Mouse (Mus musculus): Measurements from ENCODE around the gene Satb1. TPM values are rescaled to one million over a fixed set of nuclear protein-coding genes. Genes with fewer than 3 reads are reported as not detected.

Satb1 gene
- polyA plus RNA-seq, 1 experiment, result 24.1 TPM

GRCm38 (mm10) chr17:51856332-51856731, 23.2 kb upstream of the Satb1 start:
- 78% methylated on average over 3 of the region's 3 CpGs for WGBS
- Histone ChIP-seq H3K27me3 (ENCODE audit: control insufficient read depth, insufficient read depth, low read length) (no peaks in the 10 kb centered on the region), H3K4me3 (replicated peaks; ENCODE audit: insufficient read depth, low read depth, low read length) (no peak overlapping the region), H3K27ac (ENCODE audit: insufficient read depth, low read length) (no peak overlapping the region), H3K4me1 (ENCODE audit: control insufficient read depth, insufficient read depth, low read length) (no peaks in the 10 kb centered on the region)
- DNase-seq, result no peak
- no peak for TF ChIP-seq POLR2A (IDR thresholded peaks at IDR 0.05; ENCODE audit: borderline replicate concordance, insufficient read depth, low read length)
- no peak for TF ChIP-seq CTCF (IDR thresholded peaks at IDR 0.05; ENCODE audit: borderline replicate concordance, insufficient read depth, low read depth, low read length)

- H3K27me3 ChIP-seq (ENCODE audit: control insufficient read depth, insufficient read depth, low read length), result no peaks in the 10 kb centered on the region
- WGBS, result 79% methylated on average over 3 of the region's 3 CpGs
- DNase-seq, result no peak
- H3K4me3 ChIP-seq (replicated peaks; ENCODE audit: insufficient read depth, low read depth, low read length), result no peak overlapping the region
- H3K27ac ChIP-seq (ENCODE audit: insufficient read depth, low read length), result no peak overlapping the region
- H3K4me1 ChIP-seq (ENCODE audit: control insufficient read depth, insufficient read depth, low read length), result no peaks in the 10 kb centered on the region
- TF ChIP-seq POLR2A (IDR thresholded peaks at IDR 0.05; ENCODE audit: borderline replicate concordance, insufficient read depth, low read length) (no peak), CTCF (IDR thresholded peaks at IDR 0.05; ENCODE audit: borderline replicate concordance, insufficient read depth, low read depth, low read length) (no peak)
These were observed 22.2 kb upstream of the Satb1 start for GRCm38 (mm10) chr17:51855261-51855660.

- no peak for TF ChIP-seq POLR2A (IDR thresholded peaks at IDR 0.05; ENCODE audit: borderline replicate concordance, insufficient read depth, low read length)
- TF ChIP-seq CTCF (IDR thresholded peaks at IDR 0.05; ENCODE audit: borderline replicate concordance, insufficient read depth, low read depth, low read length), result no peak
- H3K27me3 ChIP-seq (ENCODE audit: control insufficient read depth, insufficient read depth, low read length), result no peaks in the 10 kb centered on the region
- H3K27ac ChIP-seq (ENCODE audit: insufficient read depth, low read length), result no peak overlapping the region
- no peak overlapping the region for H3K4me3 ChIP-seq (replicated peaks; ENCODE audit: insufficient read depth, low read depth, low read length)
- no peak for DNase-seq
- 91% methylated on average over 5 of the region's 5 CpGs for WGBS
- H3K4me1 ChIP-seq (ENCODE audit: control insufficient read depth, insufficient read depth, low read length), result no peaks in the 10 kb centered on the region
These were observed 20.9 kb upstream of the Satb1 start for GRCm38 (mm10) chr17:51853952-51854351.

- no peaks in the 10 kb centered on the region for H3K4me1 ChIP-seq (ENCODE audit: control insufficient read depth, insufficient read depth, low read length)
- H3K4me3 ChIP-seq (replicated peaks; ENCODE audit: insufficient read depth, low read depth, low read length), result no peak overlapping the region
- no peaks in the 10 kb centered on the region for H3K27me3 ChIP-seq (ENCODE audit: control insufficient read depth, insufficient read depth, low read length)
- H3K27ac ChIP-seq (ENCODE audit: insufficient read depth, low read length), result no peak overlapping the region
- WGBS, result 69% methylated on average over 6 of the region's 6 CpGs
- no peak for TF ChIP-seq CTCF (IDR thresholded peaks at IDR 0.05; ENCODE audit: borderline replicate concordance, insufficient read depth, low read depth, low read length)
- no peak for TF ChIP-seq POLR2A (IDR thresholded peaks at IDR 0.05; ENCODE audit: borderline replicate concordance, insufficient read depth, low read length)
- no peak for DNase-seq
These were observed 7.5 kb upstream of the Satb1 start for GRCm38 (mm10) chr17:51840596-51840995.

GRCm38 (mm10) chr17:51839484-51839883, 6.4 kb upstream of the Satb1 start:
- no peak for DNase-seq
- TF ChIP-seq POLR2A (IDR thresholded peaks at IDR 0.05; ENCODE audit: borderline replicate concordance, insufficient read depth, low read length) (no peak), CTCF (IDR thresholded peaks at IDR 0.05; ENCODE audit: borderline replicate concordance, insufficient read depth, low read depth, low read length) (no peak)
- WGBS, result 76% methylated on average over 5 of the region's 5 CpGs

DNA sequence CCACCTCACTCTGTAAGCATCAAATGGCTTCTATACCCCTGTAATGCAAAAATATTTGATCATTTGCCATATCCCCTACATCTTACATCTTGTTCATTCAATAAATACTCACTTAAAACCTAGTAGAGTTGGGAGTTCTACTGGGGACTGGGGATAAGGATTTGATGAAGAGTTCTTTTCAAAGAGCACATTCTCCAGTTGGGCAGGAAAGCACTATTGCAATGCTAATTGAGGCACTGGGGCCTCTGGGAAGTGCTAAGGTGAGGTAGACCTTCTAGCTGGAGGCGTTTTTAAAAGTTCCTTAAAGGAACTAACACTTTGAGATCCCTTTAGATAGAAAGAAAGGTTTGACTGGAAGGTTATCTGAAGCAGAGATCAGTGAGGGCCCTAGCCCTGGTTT, 3.8 kb upstream of the Satb1 start:
- H3K4me1 ChIP-seq (ENCODE audit: control insufficient read depth, insufficient read depth, low read length), result no peaks in the 10 kb centered on the region
- no peak for TF ChIP-seq POLR2A (IDR thresholded peaks at IDR 0.05; ENCODE audit: borderline replicate concordance, insufficient read depth, low read length)
- TF ChIP-seq CTCF (IDR thresholded peaks at IDR 0.05; ENCODE audit: borderline replicate concordance, insufficient read depth, low read depth, low read length), result no peak
- WGBS, result 24% methylated on average over 1 of the region's 1 CpGs
- H3K27ac ChIP-seq (ENCODE audit: insufficient read depth, low read length), result no peak overlapping the region
- no peak overlapping the region for H3K4me3 ChIP-seq (replicated peaks; ENCODE audit: insufficient read depth, low read depth, low read length)
- peaks cover 1% of the 10 kb centered on the region; the same call in 1 of the 2 replicates for H3K27me3 ChIP-seq (ENCODE audit: control insufficient read depth, insufficient read depth, low read length)
- no peak for DNase-seq

More at GRCm38 (mm10) chr17:51839484-51839883, 6.4 kb upstream of the Satb1 start:
- Histone ChIP-seq H3K27me3 (ENCODE audit: control insufficient read depth, insufficient read depth, low read length) (no peaks in the 10 kb centered on the region; the same call in 1 of the 2 replicates), H3K27ac (ENCODE audit: insufficient read depth, low read length) (no peak overlapping the region), H3K4me1 (ENCODE audit: control insufficient read depth, insufficient read depth, low read length) (no peaks in the 10 kb centered on the region), H3K4me3 (replicated peaks; ENCODE audit: insufficient read depth, low read depth, low read length) (no peak overlapping the region)

GRCm38 (mm10) chr17:51836243-51836642, 3.2 kb upstream of the Satb1 start:
- Histone ChIP-seq H3K4me3 (replicated peaks; ENCODE audit: insufficient read depth, low read depth, low read length) (no peak overlapping the region), H3K27me3 (ENCODE audit: control insufficient read depth, insufficient read depth, low read length) (peaks cover 1% of the 10 kb centered on the region; the same call in 1 of the 2 replicates), H3K4me1 (ENCODE audit: control insufficient read depth, insufficient read depth, low read length) (0 out of 2 replicates have a peak, but pooled peaks cover 2% of the 10 kb centered on the region), H3K27ac (ENCODE audit: insufficient read depth, low read length) (no peak overlapping the region)
- 89% methylated on average over 5 of the region's 5 CpGs for WGBS
- no peak for DNase-seq
- no peak for TF ChIP-seq POLR2A (IDR thresholded peaks at IDR 0.05; ENCODE audit: borderline replicate concordance, insufficient read depth, low read length)

- DNase-seq, result no peak
- 25% methylated on average over 16 of the region's 16 CpGs for WGBS
These were observed 680 bp upstream of the Satb1 start for GRCm38 (mm10) chr17:51833578-51834361.

More at GRCm38 (mm10) chr17:51833578-51834361, 680 bp upstream of the Satb1 start:
- Histone ChIP-seq H3K4me3 (replicated peaks; ENCODE audit: insufficient read depth, low read depth, low read length) (no peak overlapping the region), H3K27me3 (ENCODE audit: control insufficient read depth, insufficient read depth, low read length) (peaks cover 3% of the 10 kb centered on the region; the same call in 1 of the 2 replicates), H3K4me1 (ENCODE audit: control insufficient read depth, insufficient read depth, low read length) (0 out of 2 replicates have a peak, but pooled peaks cover 2% of the 10 kb centered on the region), H3K27ac (ENCODE audit: insufficient read depth, low read length) (no peak overlapping the region)
- TF ChIP-seq POLR2A (IDR thresholded peaks at IDR 0.05; ENCODE audit: borderline replicate concordance, insufficient read depth, low read length), result no peak
- TF ChIP-seq CTCF (IDR thresholded peaks at IDR 0.05; ENCODE audit: borderline replicate concordance, insufficient read depth, low read depth, low read length), result no peak

Data from cerebellum, adult 2 months (tissue).